Mouse (Mus musculus) embryonic stem cell, embryonic (primary cell): ENCODE data around the gene Ighmbp2.

Experiments used
- CTCF ChIA-PET, 4 experiments: fragments of 300-600 bp in 2 of 4; fragments of 350-600 bp in 2 of 4; sonication (Branson Sonifier 250); formaldehyde crosslinking; loops; one replicate each; lab custom pipeline; 2022; ENCODE audit warnings: inconsistent platforms in 2 of 4; lab: Charles Lee
- POLR2A ChIA-PET, 4 experiments: fragments of 300-600 bp in 2 of 4; fragments of 350-600 bp in 2 of 4; sonication (Branson Sonifier 250); formaldehyde crosslinking; loops; one replicate each; lab custom pipeline; 2022; ENCODE audit warnings: antibody characterized with exemption in 4 of 4, inconsistent platforms in 1 of 4; lab: Charles Lee

Ighmbp2 gene

GRCm38 (mm10) chr19:3304017-3304416, 21.2 kb upstream of the Ighmbp2 start:
- CTCF ChIA-PET = interaction anchor here in 1 of 4 experiments (1.4 kb wide), 1 partner anchor 12 kb away, joined by 5 read pairs; no protein-coding TSS in a partner anchor

GRCm38 (mm10) chr19:3297775-3298174, 15.0 kb upstream of the Ighmbp2 start:
- ChIA-PET POLR2A (interaction anchor here in 3 of 4 experiments (0.8 to 1.6 kb wide), 4 partner anchors 9 to 13 kb away, joined by 3 read pairs; no protein-coding TSS in a partner anchor), CTCF (interaction anchor here in 2 of 4 experiments (0.7 to 1.1 kb wide), 3 partner anchors 9 to 153 kb away, joined by 3 to 6 read pairs (median 4); no protein-coding TSS in a partner anchor)

More at GRCm38 (mm10) chr19:3304017-3304416, 21.2 kb upstream of the Ighmbp2 start:
- POLR2A ChIA-PET = interaction anchor here in 1 of 4 experiments (0.8 kb wide), 1 partner anchor 19 kb away, joined by 3 read pairs; no protein-coding TSS in a partner anchor

- CTCF ChIA-PET = interaction anchor here in 2 of 4 experiments (0.6 to 1.1 kb wide), 4 partner anchors 8 to 154 kb away, joined by 3 to 6 read pairs (median 4); no protein-coding TSS in a partner anchor
- POLR2A ChIA-PET = interaction anchor here in 3 of 4 experiments (0.7 to 1.6 kb wide), 7 partner anchors 10 to 150 kb away, joined by 3 to 6 read pairs (median 3); no protein-coding TSS in a partner anchor
Observed at GRCm38 (mm10) chr19:3297034-3297433, 14.2 kb upstream of the Ighmbp2 start.

GRCm38 (mm10) chr19:3295245-3295644, 12.4 kb upstream of the Ighmbp2 start:
- POLR2A ChIA-PET = interaction anchor here in 2 of 4 experiments (0.6 to 2.4 kb wide), 10 partner anchors 8 to 237 kb away, joined by 3 to 11 read pairs (median 4); partner anchors contain the start of genes Cpt1a (in 1 of the 2), Ighmbp2 (in 1 of the 2) and Mrpl21 (in 1 of the 2)
- CTCF ChIA-PET = interaction anchor here in 1 of 4 experiments (1.0 kb wide), 1 partner anchor 53 kb away, joined by 3 read pairs; no protein-coding TSS in a partner anchor

- ChIA-PET POLR2A (interaction anchor here in 3 of 4 experiments (1.3 to 2.0 kb wide), 5 partner anchors 9 to 33 kb away, joined by 3 to 5 read pairs (median 4); partner anchors contain the start of gene Cpt1a (in 2 of the 3)), CTCF (interaction anchor here in 3 of 4 experiments (1.4 to 2.6 kb wide), 4 partner anchors 10 to 145 kb away, joined by 3 to 25 read pairs (median 5); partner anchors contain the start of genes Ighmbp2 (in 1 of the 3) and Mrpl21 (in 1 of the 3))
Observed at GRCm38 (mm10) chr19:3292993-3293392, 10.2 kb upstream of the Ighmbp2 start.

GRCm38 (mm10) chr19:3292028-3292427, 9.2 kb upstream of the Ighmbp2 start:
- ChIA-PET CTCF (interaction anchor here (0.5 to 2.6 kb wide), 43 partner anchors 8 to 644 kb away, joined by 3 to 25 read pairs (median 4); partner anchors contain the start of genes Cpt1a (in 2 of the 4), Ighmbp2 (in 1 of the 4) and Mrpl21 (in 1 of the 4)), POLR2A (interaction anchor here in 3 of 4 experiments (0.6 to 2.0 kb wide), 14 partner anchors 9 to 416 kb away, joined by 3 to 8 read pairs (median 4); partner anchors contain the start of genes Cpt1a (in 2 of the 3), 1810055G02Rik (in 1 of the 3), Ighmbp2 (in 1 of the 3) and Mrpl21 (in 1 of the 3))

- ChIA-PET POLR2A (interaction anchor here in 3 of 4 experiments (0.6 to 2.5 kb wide), 6 partner anchors 8 to 162 kb away, joined by 3 to 11 read pairs (median 4); no protein-coding TSS in a partner anchor), CTCF (interaction anchor here in 2 of 4 experiments (0.6 to 1.9 kb wide), 3 partner anchors 8 to 148 kb away, joined by 3 to 4 read pairs (median 3); no protein-coding TSS in a partner anchor)
Observed at GRCm38 (mm10) chr19:3289006-3289405, 6.2 kb upstream of the Ighmbp2 start.

- CTCF ChIA-PET = no interaction called here
- POLR2A ChIA-PET = interaction anchor here in 2 of 4 experiments (0.9 to 3.0 kb wide), 11 partner anchors 9 to 169 kb away, joined by 3 to 19 read pairs (median 5); partner anchors contain the start of gene Cpt1a (in 1 of the 2)
Observed at GRCm38 (mm10) chr19:3281886-3282285, 931 bp downstream of the Ighmbp2 start.

- CTCF ChIA-PET = interaction anchor here in 3 of 4 experiments (0.7 to 1.0 kb wide), 3 partner anchors 37 to 175 kb away, joined by 3 to 5 read pairs (median 3); no protein-coding TSS in a partner anchor
- POLR2A ChIA-PET = interaction anchor here (0.6 to 2.9 kb wide), 11 partner anchors 8 to 424 kb away, joined by 3 to 8 read pairs (median 4); no protein-coding TSS in a partner anchor
Observed at GRCm38 (mm10) chr19:3275744-3276365, 7.0 kb downstream of the Ighmbp2 start.

GRCm38 (mm10) chr19:3273331-3273730, 9.5 kb downstream of the Ighmbp2 start:
- ChIA-PET POLR2A (interaction anchor here in 1 of 4 experiments (1.6 to 2.3 kb wide), 3 partner anchors 10 to 49 kb away, joined by 3 to 9 read pairs (median 4); partner anchors contain the start of genes Cpt1a, Ighmbp2 and Mrpl21), CTCF (interaction anchor here in 1 of 4 experiments (0.6 kb wide), 1 partner anchor 357 kb away, joined by 3 read pairs; no protein-coding TSS in a partner anchor)

- POLR2A ChIA-PET = interaction anchor here in 1 of 4 experiments (1.1 to 2.3 kb wide), 3 partner anchors 9 to 14 kb away, joined by 3 to 11 read pairs (median 4); no protein-coding TSS in a partner anchor
- CTCF ChIA-PET = no interaction called here
Observed at GRCm38 (mm10) chr19:3271366-3271765, 11.5 kb downstream of the Ighmbp2 start.

- CTCF ChIA-PET = no interaction called here
- POLR2A ChIA-PET = interaction anchor here in 1 of 4 experiments (1.6 kb wide), 1 partner anchor 10 kb away, joined by 4 read pairs; no protein-coding TSS in a partner anchor
Observed at GRCm38 (mm10) chr19:3269803-3270202, 13.0 kb downstream of the Ighmbp2 start.

GRCm38 (mm10) chr19:3269279-3269678, 13.5 kb downstream of the Ighmbp2 start:
- ChIA-PET POLR2A (interaction anchor here in 1 of 4 experiments (0.8 to 1.6 kb wide), 5 partner anchors 8 to 130 kb away, joined by 3 to 4 read pairs (median 3); no protein-coding TSS in a partner anchor), CTCF (no interaction called here)

- CTCF ChIA-PET = interaction anchor here in 3 of 4 experiments (0.7 to 1.2 kb wide), 3 partner anchors 24 to 80 kb away, joined by 3 read pairs; no protein-coding TSS in a partner anchor
- POLR2A ChIA-PET = interaction anchor here in 2 of 4 experiments (0.6 to 1.6 kb wide), 7 partner anchors 9 to 169 kb away, joined by 3 to 4 read pairs (median 3); no protein-coding TSS in a partner anchor
Observed at GRCm38 (mm10) chr19:3268218-3268980, 14.4 kb downstream of the Ighmbp2 start.

- ChIA-PET POLR2A (interaction anchor here in 3 of 4 experiments (1.1 to 2.0 kb wide), 5 partner anchors 8 to 16 kb away, joined by 3 to 7 read pairs (median 5); partner anchors contain the start of genes Ighmbp2 (in 1 of the 3) and Mrpl21 (in 1 of the 3)), CTCF (interaction anchor here in 2 of 4 experiments (1.0 to 1.2 kb wide), 2 partner anchors 25 to 54 kb away, joined by 3 read pairs; no protein-coding TSS in a partner anchor)
Observed at GRCm38 (mm10) chr19:3267340-3267739, 15.5 kb downstream of the Ighmbp2 start.

- POLR2A ChIA-PET = interaction anchor here in 3 of 4 experiments (0.6 to 2.0 kb wide), 6 partner anchors 9 to 390 kb away, joined by 3 to 7 read pairs (median 4); partner anchors contain the start of genes Ighmbp2 (in 1 of the 3) and Mrpl21 (in 1 of the 3)
Observed at GRCm38 (mm10) chr19:3266676-3267075, 16.1 kb downstream of the Ighmbp2 start.

More at GRCm38 (mm10) chr19:3266676-3267075, 16.1 kb downstream of the Ighmbp2 start:
- CTCF ChIA-PET = no interaction called here
